Mouse (Mus musculus) frontal cortex, adult 2 months (tissue): Measurements from ENCODE around the gene Tmem132a. TPM values are rescaled to one million over a fixed set of nuclear protein-coding genes. Genes with fewer than 3 reads are reported as not detected.
A peak's percentile ranks its signal among the peaks of the same experiment; 100 is the strongest.

Experiments used
- DNase-seq, 2 experiments: peaks; one replicate each; pipeline ENCODE4 v3.0.0; 2022; ENCODE audit warnings: low spot score in 1 of 2; ENCODE audit errors: extremely low spot score in 1 of 2
- polyA plus RNA-seq: library from polyadenylated mRNA; depleted of rRNA; stranded (reverse); fragments of >200 nt; gene quantifications from 2 replicates; pipeline ENCODE4 v1.2.3, GENCODE M21; 2012

Tmem132a gene
- polyA plus RNA-seq, 1 experiment = 132 TPM

- peak in 1 of 2 experiments; percentile 53 for DNase-seq
These were observed 10.6 kb upstream of the Tmem132a start for GRCm38 (mm10) chr19:10880085-10880974.

- DNase-seq = peak in 1 of 2 experiments; percentile 41
These were observed 8.6 kb upstream of the Tmem132a start for GRCm38 (mm10) chr19:10878201-10878837.

- DNase-seq = no peak
These were observed 1.7 kb upstream of the Tmem132a start for GRCm38 (mm10) chr19:10871328-10871961.

- DNase-seq = no peak
These were observed 936 bp upstream of the Tmem132a start for GRCm38 (mm10) chr19:10870676-10871075.

GRCm38 (mm10) chr19:10869241-10869885 is 377 bp downstream of the Tmem132a start:
- peak; percentile 77 to 90 for DNase-seq

GRCm38 (mm10) chr19:10868623-10869141 is 1.1 kb downstream of the Tmem132a start:
- peak in 1 of 2 experiments; percentile 37 for DNase-seq

- peak in 1 of 2 experiments; percentile 45 for DNase-seq
These were observed 1.7 kb downstream of the Tmem132a start for GRCm38 (mm10) chr19:10867946-10868622.

GRCm38 (mm10) chr19:10866351-10866750 is 3.4 kb downstream of the Tmem132a start:
- DNase-seq = no peak

- DNase-seq = no peak
These were observed 9.7 kb downstream of the Tmem132a start for GRCm38 (mm10) chr19:10860072-10860497.

- peak in 1 of 2 experiments; percentile 28 for DNase-seq
These were observed 13.2 kb downstream of the Tmem132a start for GRCm38 (mm10) chr19:10856520-10856919.

GRCm38 (mm10) chr19:10855422-10855821 is 14.3 kb downstream of the Tmem132a start:
- no peak for DNase-seq

- peak in 1 of 2 experiments; percentile 29 for DNase-seq
These were observed 22.2 kb downstream of the Tmem132a start for GRCm38 (mm10) chr19:10847311-10848087.

GRCm38 (mm10) chr19:10846150-10846549 is 23.6 kb downstream of the Tmem132a start:
- DNase-seq = no peak

GRCm38 (mm10) chr19:10845454-10845853 is 24.3 kb downstream of the Tmem132a start:
- no peak for DNase-seq

GRCm38 (mm10) chr19:10844206-10844605 is 25.5 kb downstream of the Tmem132a start:
- no peak for DNase-seq

GRCm38 (mm10) chr19:10842914-10843313 is 26.8 kb downstream of the Tmem132a start:
- no peak for DNase-seq

- DNase-seq = no peak
These were observed 27.8 kb downstream of the Tmem132a start for GRCm38 (mm10) chr19:10841721-10842626.
